8 mouse cellular contexts compared by ENCODE assay signal in the genomic region with DNA sequence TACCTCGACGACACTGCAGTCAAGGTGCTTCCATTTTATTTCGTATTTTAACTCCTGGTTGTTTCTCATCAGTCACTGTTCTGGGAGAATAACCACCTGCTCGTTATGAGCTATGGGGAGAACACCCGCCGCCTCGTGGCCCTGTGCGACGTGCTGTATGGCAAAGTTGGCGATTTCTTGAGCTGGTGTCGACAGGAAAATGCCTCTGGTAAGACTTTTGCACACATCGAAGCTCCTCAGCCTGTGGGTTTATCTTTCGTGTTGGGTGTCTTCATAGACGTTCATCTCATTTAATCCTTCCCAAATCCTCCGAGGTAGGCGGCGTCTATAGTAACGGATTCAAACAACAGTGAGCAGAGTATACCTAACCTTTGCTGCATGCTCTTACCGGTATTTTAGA. TPM values are rescaled to one million over a fixed set of nuclear protein-coding genes. Genes with fewer than 3 reads are reported as not detected.
DNase-seq lines count a peak whose midpoint lies in the region; ATAC-seq and TF ChIP-seq lines count a peak whose summit lies in the region.

Gene Fbxl5 (minus strand): TSS at position 101 of the 400 bp plus-strand sequence.

- no peak for DNase-seq in layer of hippocampus, adult 8-10 months (ENCODE audit: low spot score in 2 of 2)
- no peak for DNase-seq in layer of hippocampus, adult 9-10 months (ENCODE audit: low spot score)
- no peak for DNase-seq in brain, embryonic 14.5 days (ENCODE audit: low read depth)
- DNase-seq in heart, adult 18-20 months: no peak
- no peak for DNase-seq in layer of hippocampus, postnatal 10 days (ENCODE audit: low spot score in 2 of 2)
- DNase-seq in midbrain, embryonic 14.5 days: no peak
- DNase-seq in cerebellum, adult 11 months: no peak
- DNase-seq in cerebellum, adult 9-10 months: no peak

- no peaks in the 10 kb centered on the region for H3K9me3 ChIP-seq in midbrain, embryonic 14.5 days (ENCODE audit: control insufficient read depth, low read length)

- no peak for TF ChIP-seq POLR2A in brain, embryonic 14.5 days (IDR thresholded peaks at IDR 0.05; ENCODE audit: borderline replicate concordance, extremely low read depth, insufficient read depth, insufficient read length, poor library complexity, severe bottlenecking)

- H3K27ac ChIP-seq in midbrain, embryonic 14.5 days (replicated peaks; ENCODE audit: low read depth, low read length): no peak within 1 kb of the TSS

- no peaks in the 10 kb centered on the region for H3K36me3 ChIP-seq in midbrain, embryonic 14.5 days (ENCODE audit: control insufficient read depth, insufficient read depth, low read length)

- no peak within 1 kb of the TSS for H3K4me3 ChIP-seq in midbrain, embryonic 14.5 days (replicated peaks; ENCODE audit: low read depth, low read length)

- H3K4me1 ChIP-seq in midbrain, embryonic 14.5 days (ENCODE audit: control insufficient read depth, insufficient read depth, low read length): no peaks in the 10 kb centered on the region

- 84% methylated on average over 19 of the region's 19 CpGs for WGBS in midbrain, embryonic 14.5 days

- TF ChIP-seq CTCF in brain, embryonic 14.5 days (IDR thresholded peaks at IDR 0.05; ENCODE audit: borderline replicate concordance, extremely low read depth, insufficient read depth, insufficient read length): no peak

- no peak within 1 kb of the TSS for H3K9ac ChIP-seq in midbrain, embryonic 14.5 days (replicated peaks; ENCODE audit: low read length)

- ATAC-seq in midbrain, embryonic 14.5 days (ENCODE audit: low FRiP score, low TSS enrichment): no peak

- H3K27me3 ChIP-seq in midbrain, embryonic 14.5 days (ENCODE audit: control insufficient read depth, insufficient read depth, low read length): no peaks in the 10 kb centered on the region

- H3K4me2 ChIP-seq in midbrain, embryonic 14.5 days (ENCODE audit: low read length): no peak within 1 kb of the TSS

RNA-seq across cellular contexts. Expression of gene Fbxl5, which starts in this region (rescaled TPM):
- total RNA-seq in layer of hippocampus, adult 8-10 months (2022): 100 to 1,000 TPM in 1 of 4 experiments, 10 to 100 TPM in 3; 80.2 to 102 (median 94.4) TPM
- 51.5 and 53.7 TPM in 2 replicates for polyA plus RNA-seq in brain, embryonic 14.5 days (2012; rRNA removed)
- 10 to 100 TPM; 39.0 to 42.3 TPM for total RNA-seq in heart, adult 18-20 months (2021)
- 10 to 100 TPM; 77.7 to 88.1 TPM for total RNA-seq in layer of hippocampus, postnatal 10 days (2021)
- 76.2 and 102 TPM in 2 replicates for polyA plus RNA-seq in midbrain, embryonic 14.5 days (2014; fragmentation: Nextera tagmentation; extraction: Ambion mirVana)
